Mouse (Mus musculus) macrophage (primary cell): ENCODE measurements around the gene Cd59a. TPM values are rescaled to one million over a fixed set of nuclear protein-coding genes. Genes with fewer than 3 reads are reported as not detected.

Source experiments
- H3K27ac ChIP-seq: fragments of 350-480 bp; formaldehyde crosslinking; 2 replicates; pipeline ENCODE4 v1.9.0; 2021
- H3K36me3 ChIP-seq: fragments of 350-480 bp; formaldehyde crosslinking; 2 replicates; pipeline ENCODE4 v1.9.0; 2021; ENCODE audit errors: inconsistent target
- H3K4me3 ChIP-seq: fragments of 350-480 bp; formaldehyde crosslinking; 2 replicates; pipeline ENCODE4 v1.9.0; 2021; ENCODE audit errors: inconsistent target
- H3K79me2 ChIP-seq: fragments of 350-480 bp; formaldehyde crosslinking; 2 replicates; pipeline ENCODE4 v1.9.0; 2021; ENCODE audit errors: inconsistent target
- WGBS: methylation state at CpG from one replicate; pipeline ENCODE4 v1.1.7; 2026; ENCODE audit warnings: inconsistent platforms; ENCODE audit not compliant: missing documents; 5-methylcytosine and 5-hydroxymethylcytosine counted together
- polyA plus RNA-seq: library from polyadenylated mRNA; stranded (reverse); fragments of 250-400 nt; gene quantifications from 3 replicates; pipeline ENCODE4 v1.2.4, GENCODE M21; 2018; ENCODE audit warnings: inconsistent platforms

Gene Cd59a
- polyA plus RNA-seq, 1 experiment from 2014 or later, result 13.2 TPM

DNA sequence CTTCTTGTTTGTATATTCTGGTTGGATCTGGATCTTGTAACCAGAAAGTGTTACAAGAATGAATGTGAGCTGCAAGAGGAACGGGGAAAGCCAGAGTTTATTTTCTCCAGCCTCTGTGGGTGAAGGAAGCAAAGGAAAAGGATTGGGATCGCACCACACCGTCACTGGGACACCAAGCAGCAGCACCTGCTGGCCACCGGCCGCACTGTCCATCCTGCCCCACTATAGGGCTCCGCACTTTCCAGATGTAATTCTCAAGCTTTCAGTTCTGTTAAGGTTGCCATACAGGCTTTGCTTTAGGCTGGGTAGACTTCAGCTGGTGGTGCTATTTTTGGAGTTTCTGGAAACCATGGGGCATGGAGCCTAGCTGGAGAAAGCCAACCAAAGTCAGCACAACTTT is 24.7 kb downstream of the Cd59a start:
- 95% methylated on average over 6 of the region's 6 CpGs for WGBS
- Histone ChIP-seq H3K4me3 (no peak overlapping the region), H3K79me2 (no peaks in the 10 kb centered on the region), H3K27ac (no peak overlapping the region), H3K36me3 (no peaks in the 10 kb centered on the region)

DNA sequence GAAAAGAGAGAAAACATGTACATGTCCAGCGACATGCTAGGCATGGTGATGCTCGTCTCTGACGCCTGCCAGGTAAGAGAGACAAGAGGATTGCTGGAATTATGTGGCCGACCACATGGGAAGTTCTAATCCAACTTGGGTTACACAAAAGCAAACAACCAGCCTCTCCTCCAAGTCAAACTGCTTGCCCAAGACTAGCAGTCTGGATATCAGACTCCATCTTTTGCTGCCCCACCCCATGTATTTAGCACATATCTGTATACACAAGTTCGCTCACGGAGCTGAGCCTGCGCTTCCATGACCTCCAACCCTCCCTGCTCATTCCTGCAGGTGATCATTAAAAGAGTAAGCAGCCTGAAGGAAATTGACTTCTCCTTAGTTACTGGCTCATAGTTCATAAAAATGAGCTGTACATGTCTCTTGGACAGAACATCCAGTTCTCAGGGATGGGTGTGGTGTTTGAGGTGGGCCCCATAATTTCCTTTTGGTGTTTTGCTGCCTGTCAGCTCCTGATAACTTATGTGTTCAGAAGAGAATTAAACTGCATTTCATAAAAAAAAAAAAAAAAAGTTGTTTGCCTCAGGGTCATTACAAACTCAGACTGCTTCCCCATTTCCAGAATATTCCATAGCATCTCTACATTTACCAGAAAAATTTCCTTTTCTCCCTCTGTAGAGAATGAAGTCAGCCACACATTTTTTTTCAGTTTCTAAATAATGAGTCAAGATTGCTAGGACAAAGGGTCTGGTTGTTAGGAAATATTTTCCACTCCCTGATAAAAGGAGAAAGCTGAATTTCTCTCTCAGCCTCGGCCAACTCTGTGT is 26.3 kb downstream of the Cd59a start:
- H3K27ac ChIP-seq, result no peak overlapping the region

DNA sequence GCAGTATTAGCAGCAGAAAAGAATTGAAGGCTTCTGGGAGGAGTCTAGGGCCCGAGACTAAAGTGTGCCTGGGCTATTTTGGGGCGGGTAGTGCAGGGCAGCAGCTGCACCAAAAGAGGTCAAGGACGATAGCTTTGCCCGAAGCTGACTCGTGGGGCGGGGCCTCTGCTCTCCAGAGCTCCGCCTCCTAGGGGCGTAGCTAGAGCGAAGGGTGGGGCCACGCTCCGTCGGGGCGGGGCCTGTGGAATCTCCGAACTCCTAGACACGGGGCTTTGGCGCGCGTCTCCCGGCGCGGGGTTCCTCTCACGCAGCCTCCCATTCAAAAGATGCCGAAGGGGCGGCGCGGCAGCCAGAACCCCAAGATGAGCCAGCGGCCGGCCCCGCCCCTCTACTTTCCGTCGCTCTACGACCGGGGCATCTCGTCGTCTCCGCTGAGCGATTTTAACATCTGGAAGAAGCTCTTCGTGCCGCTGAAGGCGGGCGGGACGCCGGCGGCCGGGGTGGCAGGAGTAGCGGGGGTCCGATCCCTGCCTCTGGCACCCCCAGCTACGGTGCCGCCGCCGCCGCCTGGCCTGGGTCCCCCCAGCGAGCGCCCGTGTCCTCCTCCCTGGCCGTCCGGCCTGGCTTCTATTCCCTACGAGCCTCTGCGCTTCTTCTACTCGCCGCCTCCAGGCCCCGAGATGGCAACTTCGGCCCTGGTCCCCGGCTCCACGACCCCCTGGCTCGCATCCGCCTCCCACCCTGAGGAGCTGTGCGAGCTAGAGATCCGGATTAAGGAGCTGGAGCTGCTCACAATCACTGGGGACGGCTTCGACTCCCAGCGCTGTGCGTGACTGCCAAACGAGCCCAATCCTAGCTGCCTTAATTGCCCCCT is 27.1 kb downstream of the Cd59a start, which contains the start of gene A930018P22Rik:
Gene A930018P22Rik, plus strand, starts transcription at position 265 of the 874 bp plus-strand sequence.
- WGBS, result under 1% methylated on average over 74 of the region's 74 CpGs
- no peaks in the 10 kb centered on the region for H3K79me2 ChIP-seq
- no peaks in the 10 kb centered on the region for H3K36me3 ChIP-seq
- H3K27ac ChIP-seq, result no peak within 1 kb of the TSS
- peak within 1 kb of the TSS; percentile 12; the same call in 1 of the 2 replicates for H3K4me3 ChIP-seq

More for the DNA sequence above, 26.3 kb downstream of the Cd59a start:
- Histone ChIP-seq H3K4me3 (peak overlapping the region; percentile 12; the same call in 1 of the 2 replicates), H3K36me3 (no peaks in the 10 kb centered on the region), H3K79me2 (no peaks in the 10 kb centered on the region)
- 80% methylated on average over 8 of the region's 8 CpGs for WGBS

DNA sequence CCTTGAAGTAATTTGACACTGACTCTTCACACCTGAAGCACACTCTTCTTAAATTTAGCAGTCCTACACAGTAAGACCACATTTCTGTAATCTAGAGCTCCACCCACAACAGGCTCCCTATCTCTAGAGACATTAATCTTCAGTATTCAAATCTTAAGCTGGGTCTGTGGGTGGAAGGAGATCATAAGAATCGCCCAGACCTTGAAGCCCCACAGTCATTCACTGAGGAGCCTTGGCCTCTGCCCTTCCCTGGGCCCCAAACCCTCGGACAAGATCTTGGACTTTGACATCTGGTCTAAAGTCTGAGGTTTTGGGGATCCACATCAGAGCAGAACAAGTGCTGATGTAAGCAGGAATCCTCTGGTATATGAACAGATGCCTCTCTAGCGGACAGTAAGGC is 27.9 kb downstream of the Cd59a start:
- Histone ChIP-seq H3K79me2 (no peaks in the 10 kb centered on the region), H3K36me3 (no peaks in the 10 kb centered on the region), H3K4me3 (no peak overlapping the region), H3K27ac (no peak overlapping the region)
- WGBS, result 56% methylated on average over 3 of the region's 3 CpGs

DNA sequence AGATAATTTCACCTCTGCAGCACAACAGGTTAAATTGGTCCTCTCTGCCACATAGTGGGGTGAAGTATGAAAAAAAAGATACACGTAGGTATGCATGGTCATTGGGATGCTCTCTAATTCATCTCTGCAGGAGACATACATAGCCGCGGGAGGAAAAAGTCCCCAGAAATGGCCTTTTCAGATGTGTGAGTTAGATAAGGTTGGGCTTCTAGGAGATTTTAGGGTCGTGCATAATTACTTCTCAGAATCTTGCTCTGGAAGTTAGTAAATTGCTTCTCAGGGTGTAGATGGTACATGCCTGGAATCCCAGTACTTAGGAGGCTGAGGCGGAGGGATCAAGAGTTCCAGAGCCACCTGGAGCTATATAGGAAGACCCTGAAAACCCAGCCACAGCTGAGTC is 28.5 kb downstream of the Cd59a start:
- no peaks in the 10 kb centered on the region for H3K36me3 ChIP-seq
- no peaks in the 10 kb centered on the region for H3K79me2 ChIP-seq
- H3K4me3 ChIP-seq, result no peak overlapping the region
- WGBS, result 74% methylated on average over 5 of the region's 5 CpGs
- H3K27ac ChIP-seq, result no peak overlapping the region

DNA sequence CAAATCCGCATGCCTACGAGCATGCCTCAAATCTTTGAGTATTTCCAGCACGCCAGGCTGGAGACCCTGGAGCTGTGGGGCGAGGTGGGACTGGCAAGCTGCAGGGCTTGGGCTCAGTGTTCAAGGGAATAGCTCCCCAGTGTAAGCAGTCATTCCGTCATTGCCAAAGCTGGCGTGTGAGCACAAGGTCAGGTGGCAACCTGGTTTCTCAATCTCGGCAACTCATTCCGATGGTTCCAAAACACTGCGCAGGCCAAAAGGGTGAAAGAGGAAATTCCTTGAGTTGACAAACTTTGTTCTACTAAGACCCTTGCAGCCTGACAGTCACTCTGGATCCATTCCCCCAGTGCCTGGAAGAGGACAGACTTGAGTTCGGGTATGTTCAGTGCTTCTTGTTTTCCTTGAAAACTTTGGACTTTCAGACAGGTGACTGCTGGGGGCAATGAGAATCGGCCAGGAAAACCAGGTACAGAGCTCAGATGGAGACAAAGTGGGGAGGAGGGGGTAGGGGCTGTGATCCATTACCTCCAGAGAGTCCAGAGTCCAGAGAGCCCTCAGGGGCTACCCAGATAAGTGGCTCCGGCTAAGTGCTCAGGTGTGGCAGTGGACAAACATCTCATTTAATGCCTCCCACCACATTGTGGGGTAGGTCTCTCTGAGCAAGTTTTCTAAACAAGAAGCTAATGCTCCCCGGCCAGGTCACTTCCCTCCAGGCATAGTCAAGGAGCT is 33.4 kb downstream of the Cd59a start:
- no peak overlapping the region for H3K4me3 ChIP-seq
- no peaks in the 10 kb centered on the region for H3K36me3 ChIP-seq
- H3K27ac ChIP-seq, result no peak overlapping the region
- no peaks in the 10 kb centered on the region for H3K79me2 ChIP-seq
- WGBS, result 91% methylated on average over 13 of the region's 13 CpGs

DNA sequence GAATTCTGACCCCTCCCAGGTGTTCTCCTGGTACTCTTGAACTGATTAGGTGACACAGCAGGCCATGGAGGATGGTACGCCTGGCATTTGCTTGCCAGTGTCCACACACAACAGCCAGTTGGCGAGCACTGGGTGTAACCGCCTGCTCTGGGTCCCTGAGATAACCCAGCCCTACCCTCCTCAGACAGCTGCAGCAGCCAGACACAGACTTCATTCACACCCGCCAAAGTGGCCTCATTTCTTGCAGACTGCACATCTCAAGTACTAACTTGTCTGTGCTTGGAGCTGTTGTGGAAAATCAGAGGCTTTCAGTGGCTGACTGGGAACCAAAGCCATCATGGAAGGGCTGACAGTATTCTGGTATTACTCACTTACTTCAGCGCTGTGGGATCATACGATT is 34.6 kb downstream of the Cd59a start:
- Histone ChIP-seq H3K4me3 (no peak overlapping the region), H3K36me3 (no peaks in the 10 kb centered on the region), H3K27ac (no peak overlapping the region), H3K79me2 (no peaks in the 10 kb centered on the region)
- WGBS, result 86% methylated on average over 6 of the region's 6 CpGs

DNA sequence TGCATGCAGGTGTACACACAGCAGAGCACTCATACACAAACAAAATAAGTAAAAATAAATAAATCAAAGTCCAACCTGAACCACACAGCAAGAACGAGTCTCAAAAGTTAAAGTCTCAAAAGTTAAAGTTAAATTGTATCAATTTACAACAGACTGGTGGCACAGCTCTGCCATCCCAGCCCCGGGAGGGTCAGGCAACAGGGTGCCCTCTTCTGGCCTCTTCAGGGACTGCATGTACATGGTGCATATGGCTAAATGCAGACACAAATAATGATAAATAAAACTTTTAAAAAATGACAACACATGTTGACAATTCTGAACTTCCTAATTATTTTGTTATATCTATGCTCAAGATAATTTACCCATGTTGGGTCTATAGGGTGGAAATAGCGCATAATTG is 35.4 kb downstream of the Cd59a start:
- no peak overlapping the region for H3K27ac ChIP-seq
- no peaks in the 10 kb centered on the region for H3K36me3 ChIP-seq
- H3K79me2 ChIP-seq, result no peaks in the 10 kb centered on the region
- 60% methylated on average over 3 of the region's 3 CpGs for WGBS
- H3K4me3 ChIP-seq, result no peak overlapping the region

DNA sequence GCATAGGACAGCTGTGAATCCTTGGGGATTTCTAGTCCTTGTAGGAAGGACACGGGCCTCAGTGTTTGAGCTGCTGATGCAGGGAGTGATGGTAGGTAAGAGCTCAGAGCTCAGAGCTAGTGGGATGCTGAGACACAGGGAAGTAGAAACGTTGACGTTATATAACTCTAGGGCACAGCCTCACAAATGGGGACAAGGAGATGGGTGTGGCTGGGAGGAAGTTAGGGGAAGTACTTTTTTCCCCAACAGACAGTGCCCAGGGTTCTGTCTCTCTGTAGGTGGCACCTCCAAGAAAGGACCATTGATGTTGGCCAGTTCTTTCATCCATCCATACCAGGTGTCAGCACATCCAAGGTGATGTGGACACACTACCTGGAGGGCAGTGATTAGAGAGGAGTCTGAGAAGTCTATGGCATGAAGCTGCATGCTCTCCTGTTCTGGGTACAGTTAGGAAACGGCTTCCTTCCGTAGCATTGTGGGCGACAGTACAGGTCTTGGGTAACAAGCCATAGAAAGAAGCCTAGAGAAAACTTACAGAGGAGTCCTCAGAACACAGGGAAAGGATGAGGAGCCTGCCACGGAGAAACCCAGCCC is 36.8 kb downstream of the Cd59a start:
- 39% methylated on average over 7 of the region's 7 CpGs for WGBS
- H3K4me3 ChIP-seq, result no peak overlapping the region
- H3K36me3 ChIP-seq, result no peaks in the 10 kb centered on the region
- no peaks in the 10 kb centered on the region for H3K79me2 ChIP-seq
- no peak overlapping the region for H3K27ac ChIP-seq

DNA sequence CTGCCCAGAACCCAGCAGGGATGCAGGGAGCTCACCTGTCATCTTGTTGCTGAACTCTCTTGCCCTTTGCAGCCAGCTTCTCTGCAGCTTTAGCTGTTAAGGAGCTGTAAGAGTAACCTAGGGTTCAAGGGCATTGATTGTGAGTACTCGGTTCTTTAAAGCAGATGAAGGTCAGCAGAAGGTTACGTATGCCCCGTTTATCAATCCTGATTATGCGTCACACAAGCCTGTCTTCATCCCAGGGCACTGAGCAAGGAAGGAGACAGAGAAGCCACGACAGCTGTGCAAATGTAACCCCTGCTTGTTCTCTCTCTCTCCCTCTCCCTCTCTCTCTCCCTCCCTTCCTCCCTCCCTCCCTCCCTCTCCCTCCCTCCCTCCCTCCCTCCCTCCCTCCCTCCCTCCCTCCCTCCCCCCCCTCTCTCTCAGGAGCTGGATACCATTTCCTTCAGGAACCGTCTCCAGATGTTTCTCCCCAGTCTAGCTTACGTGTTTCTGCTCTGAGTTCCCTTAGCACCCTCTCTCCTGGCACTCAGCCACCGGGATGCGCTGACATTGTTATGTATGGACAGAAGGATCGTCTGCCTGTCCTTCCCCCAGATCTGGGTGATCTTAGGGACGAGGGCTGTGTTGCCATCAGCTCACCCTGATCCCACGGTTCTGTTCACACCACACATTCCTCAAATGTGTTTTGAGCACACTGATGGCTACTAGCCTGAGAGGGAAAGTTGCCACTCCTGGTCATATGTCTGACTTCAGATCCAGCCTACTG is 37.6 kb downstream of the Cd59a start:
- Histone ChIP-seq H3K79me2 (no peaks in the 10 kb centered on the region), H3K36me3 (no peaks in the 10 kb centered on the region), H3K27ac (no peak overlapping the region), H3K4me3 (no peak overlapping the region)
- 53% methylated on average over 11 of the region's 12 CpGs for WGBS

DNA sequence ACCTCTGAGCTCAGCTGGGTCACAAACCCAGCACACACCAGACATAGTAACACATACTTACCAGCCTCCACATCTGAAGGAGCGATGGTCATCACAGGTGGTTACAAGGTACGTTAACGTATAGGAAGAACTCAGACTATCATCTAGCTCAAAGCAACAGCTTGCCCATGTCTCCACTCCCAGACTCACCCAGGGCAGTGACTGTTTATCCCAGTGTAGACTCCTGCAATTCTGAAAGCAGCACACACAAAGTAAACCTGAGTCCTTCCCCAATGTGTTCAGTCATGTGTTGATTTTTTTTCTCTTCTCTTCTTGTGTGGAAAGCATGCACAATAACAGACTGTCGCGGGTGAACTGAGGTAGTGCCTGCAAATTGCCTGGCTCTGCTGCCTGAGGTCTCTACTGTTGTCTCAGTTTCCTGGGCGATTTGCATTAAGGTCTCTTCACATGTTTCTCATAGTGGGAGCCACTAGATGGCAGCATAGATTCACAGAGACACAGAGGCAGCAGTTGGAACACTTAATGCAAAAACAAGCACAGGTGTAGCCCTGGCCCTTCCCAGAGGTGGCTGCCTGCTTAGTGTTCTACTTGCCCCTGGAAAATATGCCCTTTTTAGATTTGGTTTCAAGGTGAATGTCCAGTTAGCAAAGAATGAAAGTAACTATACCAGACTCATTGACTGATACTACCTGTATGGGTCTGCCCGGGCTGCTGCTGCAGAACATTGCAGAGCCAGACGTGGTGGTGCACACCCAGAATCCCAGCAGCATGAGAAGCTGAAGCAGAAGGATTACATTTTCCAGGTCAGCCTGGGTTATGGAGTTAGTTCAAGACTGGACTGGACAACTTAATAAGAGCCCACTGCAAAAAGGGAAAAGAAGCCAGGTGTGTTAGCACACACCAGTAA is 38.8 kb downstream of the Cd59a start:
- Histone ChIP-seq H3K27ac (no peak overlapping the region), H3K4me3 (no peak overlapping the region), H3K36me3 (no peaks in the 10 kb centered on the region), H3K79me2 (no peaks in the 10 kb centered on the region)
- 50% methylated on average over 8 of the region's 8 CpGs for WGBS

DNA sequence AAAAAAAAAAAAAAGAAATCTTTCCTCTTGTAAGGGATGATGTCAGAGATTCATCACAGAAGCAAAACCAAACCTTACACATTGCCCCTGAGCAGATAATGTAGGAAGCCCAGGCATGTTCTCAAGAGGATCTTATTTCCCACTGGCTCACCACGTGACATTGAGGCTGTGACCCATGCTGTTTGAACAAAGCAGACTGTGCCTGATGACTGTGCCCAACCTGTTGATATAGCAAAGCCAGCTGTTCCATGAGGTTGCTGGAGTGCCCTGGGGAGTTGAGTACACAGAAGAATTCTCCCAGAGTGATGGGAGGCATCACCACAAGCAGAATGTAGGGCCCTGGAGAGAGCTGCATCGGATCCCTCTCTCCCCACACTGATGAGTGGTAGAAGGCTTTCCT is 40.3 kb downstream of the Cd59a start:
- H3K4me3 ChIP-seq, result no peak overlapping the region
- H3K79me2 ChIP-seq, result no peaks in the 10 kb centered on the region
- no peak overlapping the region for H3K27ac ChIP-seq
- no peaks in the 10 kb centered on the region for H3K36me3 ChIP-seq
- 87% methylated on average over 2 of the region's 2 CpGs for WGBS

DNA sequence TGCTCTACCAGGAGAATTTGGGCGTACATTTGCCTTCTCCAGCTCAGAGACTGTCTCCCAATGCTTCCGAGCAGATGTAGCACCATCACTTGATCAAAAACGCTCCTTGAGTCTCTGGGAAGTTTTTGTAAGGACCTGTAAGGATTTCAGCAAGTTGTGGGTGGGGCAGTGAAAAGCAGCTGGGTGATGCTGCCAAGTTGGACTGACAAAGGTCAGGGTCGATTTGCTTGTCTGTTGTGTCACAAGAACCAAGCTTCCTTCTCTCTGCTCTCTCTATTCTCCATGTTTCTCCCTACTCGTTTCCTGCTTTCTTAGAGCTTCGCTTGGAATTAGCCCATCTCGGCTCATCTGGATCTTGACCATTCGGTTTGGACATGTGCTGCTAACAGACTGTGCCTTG is 46.5 kb downstream of the Cd59a start:
- Histone ChIP-seq H3K27ac (no peak overlapping the region), H3K36me3 (no peaks in the 10 kb centered on the region), H3K4me3 (no peak overlapping the region), H3K79me2 (no peaks in the 10 kb centered on the region)
- WGBS, result 90% methylated on average over 8 of the region's 8 CpGs
